Mouse (Mus musculus): ENCODE measurements around the gene Rassf2. TPM values are rescaled to one million over a fixed set of nuclear protein-coding genes. Genes with fewer than 3 reads are reported as not detected.

The Rassf2 gene
- polyA plus RNA-seq, 1 experiment from 2014 or later: 4.9 TPM

DNA sequence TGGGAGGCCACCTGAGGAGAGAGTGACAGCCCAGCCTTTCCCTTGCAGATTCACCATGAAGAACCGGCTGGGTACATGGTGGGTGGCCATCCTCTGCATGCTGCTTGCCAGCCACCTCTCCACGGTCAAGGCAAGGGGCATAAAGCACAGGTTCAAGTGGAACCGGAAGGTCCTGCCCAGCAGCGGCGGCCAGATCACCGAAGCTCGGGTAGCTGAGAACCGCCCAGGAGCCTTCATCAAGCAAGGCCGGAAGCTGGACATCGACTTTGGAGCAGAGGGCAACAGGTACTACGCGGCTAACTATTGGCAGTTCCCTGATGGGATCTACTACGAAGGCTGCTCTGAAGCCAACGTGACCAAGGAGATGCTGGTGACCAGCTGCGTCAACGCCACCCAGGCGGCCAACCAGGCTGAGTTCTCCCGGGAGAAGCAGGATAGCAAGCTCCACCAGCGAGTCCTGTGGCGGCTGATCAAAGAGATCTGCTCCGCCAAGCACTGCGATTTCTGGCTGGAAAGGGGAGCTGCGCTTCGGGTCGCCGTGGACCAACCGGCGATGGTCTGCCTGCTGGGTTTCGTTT is 77.0 kb downstream of the Rassf2 start:
- WGBS: 13% methylated on average over 29 of the region's 29 CpGs
- H3K36me3 ChIP-seq (ENCODE audit: control insufficient read depth, insufficient read depth, low read length): no peaks in the 10 kb centered on the region
- no peak for ATAC-seq (replicated peaks; ENCODE audit: low FRiP score)
- peak overlapping the region; percentile 48 for H3K4me2 ChIP-seq
- no peak overlapping the region for H3K27ac ChIP-seq (ENCODE audit: low read depth, low read length)
- peak overlapping the region; percentile 20; the same call in 1 of the 2 replicates for H3K4me3 ChIP-seq (ENCODE audit: low read depth, low read length)
- peaks cover 38% of the 10 kb centered on the region for H3K27me3 ChIP-seq (replicated peaks; ENCODE audit: control insufficient read depth, insufficient read depth, low read length)
- H3K9ac ChIP-seq (ENCODE audit: low read depth, low read length): no peak overlapping the region
- H3K4me1 ChIP-seq (replicated peaks; ENCODE audit: control insufficient read depth, insufficient read depth, low read length): peaks cover 9% of the 10 kb centered on the region; the same call in 1 of the 2 replicates
- H3K9me3 ChIP-seq (ENCODE audit: control insufficient read depth, low read length): no peaks in the 10 kb centered on the region
- no peak for DNase-seq (ENCODE audit: low spot score)

- no peak overlapping the region for H3K27ac ChIP-seq (ENCODE audit: low read depth, low read length)
- no peak overlapping the region for H3K4me2 ChIP-seq
- WGBS: 49% methylated on average over 2 of the region's 2 CpGs
- ATAC-seq (replicated peaks; ENCODE audit: low FRiP score) (no peak), DNase-seq (ENCODE audit: low spot score) (no peak)
- H3K9ac ChIP-seq (ENCODE audit: low read depth, low read length): no peak overlapping the region
- peaks cover 9% of the 10 kb centered on the region; the same call in 1 of the 2 replicates for H3K4me1 ChIP-seq (replicated peaks; ENCODE audit: control insufficient read depth, insufficient read depth, low read length)
- H3K9me3 ChIP-seq (ENCODE audit: control insufficient read depth, low read length): no peaks in the 10 kb centered on the region
- no peaks in the 10 kb centered on the region for H3K36me3 ChIP-seq (ENCODE audit: control insufficient read depth, insufficient read depth, low read length)
- no peak overlapping the region for H3K4me3 ChIP-seq (ENCODE audit: low read depth, low read length)
- H3K27me3 ChIP-seq (replicated peaks; ENCODE audit: control insufficient read depth, insufficient read depth, low read length): peaks cover 38% of the 10 kb centered on the region
Measured at GRCm38 (mm10) chr2:131952456-131952855, 77.6 kb downstream of the Rassf2 start.

GRCm38 (mm10) chr2:131950598-131951095 is 79.4 kb downstream of the Rassf2 start, which contains the start of gene Prnd:
TSS of gene Prnd (plus strand) at chr2:131950861.
- DNase-seq (ENCODE audit: low spot score) (no peak), ATAC-seq (replicated peaks; ENCODE audit: low FRiP score) (no peak)
- Histone ChIP-seq H3K4me2 (no peak within 1 kb of the TSS), H3K4me1 (replicated peaks; ENCODE audit: control insufficient read depth, insufficient read depth, low read length) (peaks cover 9% of the 10 kb centered on the region; the same call in 1 of the 2 replicates), H3K27ac (ENCODE audit: low read depth, low read length) (no peak within 1 kb of the TSS), H3K27me3 (replicated peaks; ENCODE audit: control insufficient read depth, insufficient read depth, low read length) (peaks cover 38% of the 10 kb centered on the region), H3K9me3 (ENCODE audit: control insufficient read depth, low read length) (no peaks in the 10 kb centered on the region), H3K9ac (ENCODE audit: low read depth, low read length) (no peak within 1 kb of the TSS), H3K4me3 (ENCODE audit: low read depth, low read length) (no peak within 1 kb of the TSS), H3K36me3 (ENCODE audit: control insufficient read depth, insufficient read depth, low read length) (no peaks in the 10 kb centered on the region)
- 11% methylated on average over 11 of the region's 11 CpGs for WGBS

GRCm38 (mm10) chr2:131949767-131950597 is 80.1 kb downstream of the Rassf2 start:
- ATAC-seq (replicated peaks; ENCODE audit: low FRiP score) (no peak), DNase-seq (ENCODE audit: low spot score) (no peak)
- Histone ChIP-seq H3K4me2 (no peak overlapping the region), H3K4me1 (replicated peaks; ENCODE audit: control insufficient read depth, insufficient read depth, low read length) (peaks cover 6% of the 10 kb centered on the region; the same call in 1 of the 2 replicates), H3K36me3 (ENCODE audit: control insufficient read depth, insufficient read depth, low read length) (no peaks in the 10 kb centered on the region), H3K27me3 (replicated peaks; ENCODE audit: control insufficient read depth, insufficient read depth, low read length) (peaks cover 37% of the 10 kb centered on the region), H3K4me3 (ENCODE audit: low read depth, low read length) (no peak overlapping the region), H3K9ac (ENCODE audit: low read depth, low read length) (no peak overlapping the region), H3K9me3 (ENCODE audit: control insufficient read depth, low read length) (no peaks in the 10 kb centered on the region), H3K27ac (ENCODE audit: low read depth, low read length) (no peak overlapping the region)
- 50% methylated on average over 9 of the region's 9 CpGs for WGBS

GRCm38 (mm10) chr2:131948916-131949639 is 81.0 kb downstream of the Rassf2 start:
- no peaks in the 10 kb centered on the region for H3K9me3 ChIP-seq (ENCODE audit: control insufficient read depth, low read length)
- H3K4me2 ChIP-seq: no peak overlapping the region
- no peak for ATAC-seq (replicated peaks; ENCODE audit: low FRiP score)
- H3K9ac ChIP-seq (ENCODE audit: low read depth, low read length): no peak overlapping the region
- no peaks in the 10 kb centered on the region for H3K36me3 ChIP-seq (ENCODE audit: control insufficient read depth, insufficient read depth, low read length)
- no peak overlapping the region for H3K27ac ChIP-seq (ENCODE audit: low read depth, low read length)
- WGBS: 71% methylated on average over 11 of the region's 11 CpGs
- no peak overlapping the region for H3K4me3 ChIP-seq (ENCODE audit: low read depth, low read length)
- no peak for DNase-seq (ENCODE audit: low spot score)
- peaks cover 29% of the 10 kb centered on the region for H3K27me3 ChIP-seq (replicated peaks; ENCODE audit: control insufficient read depth, insufficient read depth, low read length)
- H3K4me1 ChIP-seq (replicated peaks; ENCODE audit: control insufficient read depth, insufficient read depth, low read length): 0 out of 2 replicates have a peak, but pooled peaks cover 4% of the 10 kb centered on the region

DNA sequence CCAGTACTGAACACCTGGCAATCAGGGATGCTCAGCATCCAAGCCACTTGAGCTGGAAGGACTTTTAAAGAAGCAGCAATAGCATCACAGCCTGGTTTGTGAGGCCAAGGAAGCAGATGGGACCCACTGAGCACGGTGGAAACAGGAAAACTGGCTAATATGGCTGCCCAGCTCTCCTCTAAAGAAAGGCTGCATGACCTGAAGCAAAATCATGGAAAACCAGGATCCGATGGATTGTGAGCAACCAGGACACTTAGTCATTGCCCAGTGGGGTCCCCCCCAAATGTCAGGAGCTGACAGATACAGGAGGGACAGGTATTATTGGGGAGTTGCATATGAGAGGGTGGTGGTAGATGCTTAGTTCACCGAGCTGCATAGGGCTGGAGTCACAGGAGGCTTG is 81.9 kb downstream of the Rassf2 start:
- H3K36me3 ChIP-seq (ENCODE audit: control insufficient read depth, insufficient read depth, low read length): no peaks in the 10 kb centered on the region
- ATAC-seq (replicated peaks; ENCODE audit: low FRiP score) (no peak), DNase-seq (ENCODE audit: low spot score) (no peak)
- no peak overlapping the region for H3K27ac ChIP-seq (ENCODE audit: low read depth, low read length)
- no peak overlapping the region for H3K9ac ChIP-seq (ENCODE audit: low read depth, low read length)
- H3K4me3 ChIP-seq (ENCODE audit: low read depth, low read length): no peak overlapping the region
- peaks cover 20% of the 10 kb centered on the region for H3K27me3 ChIP-seq (replicated peaks; ENCODE audit: control insufficient read depth, insufficient read depth, low read length)
- no peaks in the 10 kb centered on the region for H3K9me3 ChIP-seq (ENCODE audit: control insufficient read depth, low read length)
- 0 out of 2 replicates have a peak, but pooled peaks cover 3% of the 10 kb centered on the region for H3K4me1 ChIP-seq (replicated peaks; ENCODE audit: control insufficient read depth, insufficient read depth, low read length)
- 62% methylated on average over 3 of the region's 3 CpGs for WGBS
- H3K4me2 ChIP-seq: no peak overlapping the region

- no peak overlapping the region for H3K4me2 ChIP-seq
- H3K36me3 ChIP-seq (ENCODE audit: control insufficient read depth, insufficient read depth, low read length): no peaks in the 10 kb centered on the region
- H3K9ac ChIP-seq (ENCODE audit: low read depth, low read length): no peak overlapping the region
- 87% methylated on average over 16 of the region's 16 CpGs for WGBS
- H3K4me1 ChIP-seq (replicated peaks; ENCODE audit: control insufficient read depth, insufficient read depth, low read length): no peaks in the 10 kb centered on the region
- H3K27me3 ChIP-seq (replicated peaks; ENCODE audit: control insufficient read depth, insufficient read depth, low read length): peaks cover 8% of the 10 kb centered on the region
- H3K27ac ChIP-seq (ENCODE audit: low read depth, low read length): no peak overlapping the region
- no peak for DNase-seq (ENCODE audit: low spot score)
- no peaks in the 10 kb centered on the region for H3K9me3 ChIP-seq (ENCODE audit: control insufficient read depth, low read length)
- no peak for ATAC-seq (replicated peaks; ENCODE audit: low FRiP score)
- no peak overlapping the region for H3K4me3 ChIP-seq (ENCODE audit: low read depth, low read length)
Measured at GRCm38 (mm10) chr2:131946351-131946750, 83.7 kb downstream of the Rassf2 start.

DNA sequence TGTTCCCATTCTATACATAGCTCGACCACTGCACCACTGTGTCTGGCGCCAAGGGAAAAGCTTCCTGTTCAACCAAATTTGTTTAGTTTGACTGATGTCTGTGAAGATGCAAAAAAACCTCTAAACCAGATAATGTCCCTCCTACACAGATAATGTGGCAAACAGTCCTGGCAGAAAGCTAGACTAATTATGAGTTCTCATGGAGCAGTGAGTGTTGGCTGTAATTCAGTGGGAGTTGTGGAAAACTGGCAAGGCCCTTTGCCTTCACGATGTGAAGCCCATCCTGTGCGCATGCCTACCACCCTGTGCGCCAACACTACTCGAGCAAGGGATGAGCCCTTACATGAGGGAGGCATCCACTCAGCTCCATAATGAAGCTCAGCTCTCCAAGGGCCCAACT is 84.3 kb downstream of the Rassf2 start:
- no peak for ATAC-seq (replicated peaks; ENCODE audit: low FRiP score)
- DNase-seq (ENCODE audit: low spot score): no peak
- Histone ChIP-seq H3K36me3 (ENCODE audit: control insufficient read depth, insufficient read depth, low read length) (no peaks in the 10 kb centered on the region), H3K4me3 (ENCODE audit: low read depth, low read length) (no peak overlapping the region), H3K4me1 (replicated peaks; ENCODE audit: control insufficient read depth, insufficient read depth, low read length) (0 out of 2 replicates have a peak, but pooled peaks cover 2% of the 10 kb centered on the region), H3K27ac (ENCODE audit: low read depth, low read length) (no peak overlapping the region), H3K9ac (ENCODE audit: low read depth, low read length) (no peak overlapping the region), H3K9me3 (ENCODE audit: control insufficient read depth, low read length) (no peaks in the 10 kb centered on the region), H3K4me2 (no peak overlapping the region), H3K27me3 (replicated peaks; ENCODE audit: control insufficient read depth, insufficient read depth, low read length) (peaks cover 4% of the 10 kb centered on the region)
- WGBS: 77% methylated on average over 6 of the region's 6 CpGs
